Mouse (Mus musculus) heart, postnatal 0 days (tissue): Measurements from ENCODE around the gene Itpr1. TPM values are rescaled to one million over a fixed set of nuclear protein-coding genes. Genes with fewer than 3 reads are reported as not detected.

Source experiments
- ATAC-seq: fragments of 200-750 bp; cut with Nextera tagmentation; 2 replicates; pipeline ENCODE4 v1.8.0; 2017; ENCODE audit warnings: low read depth, moderate number of reproducible peaks, moderate library complexity; ENCODE audit not compliant: insufficient read depth
- DNase-seq: peaks from one replicate; pipeline ENCODE4 v3.0.0-alpha.2; 2016; ENCODE audit warnings: low spot score
- H3K27ac ChIP-seq: fragments of 300-500 bp; sonication (generic); 2 replicates; pipeline ENCODE4 v1.5.1; 2014; ENCODE audit warnings: low read depth, mild to moderate bottlenecking
- H3K27me3 ChIP-seq: fragments of 300-500 bp; sonication (generic); 2 replicates; pipeline ENCODE4 v1.6.1; 2014; ENCODE audit warnings: low read length, mixed read lengths; ENCODE audit not compliant: control insufficient read depth, insufficient read depth
- H3K36me3 ChIP-seq: fragments of 300-500 bp; sonication (generic); replicated peaks from 2 replicates; pipeline ENCODE4 v1.6.1; 2014; ENCODE audit warnings: low read length, mixed read lengths; ENCODE audit not compliant: control insufficient read depth, insufficient read depth
- H3K4me1 ChIP-seq: fragments of 300-500 bp; sonication (generic); 2 replicates; pipeline ENCODE4 v1.6.1; 2014; ENCODE audit warnings: antibody characterized with exemption; ENCODE audit not compliant: control insufficient read depth, insufficient read depth
- H3K4me2 ChIP-seq: fragments of 300-500 bp; sonication (generic); 2 replicates; pipeline ENCODE4 v1.6.1; 2014; ENCODE audit warnings: low read depth, mild to moderate bottlenecking, low read length, moderate library complexity
- H3K4me3 ChIP-seq: fragments of 300-500 bp; sonication (generic); 2 replicates; pipeline ENCODE4 v1.5.1; 2014; ENCODE audit warnings: low read depth, low read length
- H3K9ac ChIP-seq: fragments of 300-500 bp; sonication (generic); replicated peaks from 2 replicates; pipeline ENCODE4 v1.6.1; 2014; ENCODE audit warnings: low read depth, low read length, mixed read lengths
- H3K9me3 ChIP-seq: fragments of 300-500 bp; sonication (generic); replicated peaks from 2 replicates; pipeline ENCODE4 v1.6.1; 2016; ENCODE audit warnings: low read length; ENCODE audit not compliant: control insufficient read depth
- CTCF ChIP-seq: IDR thresholded peaks from 2 replicates; pipeline ENCODE4 v1.5.1; 2016; ENCODE audit warnings: antibody characterized with exemption, control low read depth, low read depth
- EP300 ChIP-seq: IDR thresholded peaks from 2 replicates; pipeline ENCODE4 v1.6.1; 2016; ENCODE audit warnings: antibody characterized with exemption, low read depth
- WGBS: fragments of 180-500 bp; shearing (Covaris S2); extraction: QIAGEN DNeasy Blood & Tissue Kit; methylation state at CpG from one replicate; pipeline ENCODE4 v1.1.7; 2014; 5-methylcytosine and 5-hydroxymethylcytosine counted together
- polyA plus RNA-seq: library from polyadenylated mRNA; unstranded; fragments of >200 nt; fragmentation: Nextera tagmentation; extraction: Ambion mirVana; gene quantifications from 2 replicates; pipeline ENCODE4 v1.2.1, GENCODE M21; 2015
- total RNA-seq: library from RNA; depleted of rRNA; stranded (reverse); fragments of >200 nt; gene quantifications from 2 replicates; pipeline ENCODE4 v1.2.3, GENCODE M21; 2014; ENCODE audit warnings: low replicate concordance

The Itpr1 gene
- total and polyA plus RNA-seq, 2 experiments from 2014 or later: 7.1 to 22.2 TPM

GRCm38 (mm10) chr6:108488250-108488649 lies 275.4 kb downstream of the Itpr1 start:
- no peak overlapping the region for H3K4me2 ChIP-seq
- DNase-seq: no peak
- no peak overlapping the region for H3K9ac ChIP-seq
- H3K27ac ChIP-seq: no peak overlapping the region
- TF ChIP-seq EP300 (no peak), CTCF (peak; percentile 34; the same call in 1 of the 2 replicates)
- WGBS: 75% methylated on average over 5 of the region's 5 CpGs
- H3K4me3 ChIP-seq: no peak overlapping the region
- no peaks in the 10 kb centered on the region for H3K27me3 ChIP-seq
- ATAC-seq: no peak
- peaks cover 56% of the 10 kb centered on the region for H3K36me3 ChIP-seq
- H3K9me3 ChIP-seq: no peaks in the 10 kb centered on the region
- 0 out of 2 replicates have a peak, but pooled peaks cover 11% of the 10 kb centered on the region for H3K4me1 ChIP-seq

GRCm38 (mm10) chr6:108491969-108492368 lies 279.1 kb downstream of the Itpr1 start:
- TF ChIP-seq EP300 (no peak), CTCF (no peak)
- H3K27ac ChIP-seq: no peak overlapping the region
- H3K4me2 ChIP-seq: no peak overlapping the region
- DNase-seq (no peak), ATAC-seq (0 out of 2 replicates have a peak, but pooled peaks have one; percentile 10)
- 0 out of 2 replicates have a peak, but pooled peaks cover 15% of the 10 kb centered on the region for H3K4me1 ChIP-seq
- H3K36me3 ChIP-seq: peaks cover 61% of the 10 kb centered on the region
- no peak overlapping the region for H3K9ac ChIP-seq
- no peak overlapping the region for H3K4me3 ChIP-seq
- 32% methylated on average over 1 of the region's 1 CpGs for WGBS
- H3K27me3 ChIP-seq: no peaks in the 10 kb centered on the region
- no peaks in the 10 kb centered on the region for H3K9me3 ChIP-seq

GRCm38 (mm10) chr6:108493753-108494152 lies 280.9 kb downstream of the Itpr1 start:
- 95% methylated on average over 16 of the region's 16 CpGs for WGBS
- TF ChIP-seq CTCF (no peak), EP300 (no peak)

GRCm38 (mm10) chr6:108494185-108494804 lies 281.4 kb downstream of the Itpr1 start:
- H3K27ac ChIP-seq: peak overlapping the region; percentile 34
- H3K4me3 ChIP-seq: no peak overlapping the region

More at GRCm38 (mm10) chr6:108493753-108494152, 280.9 kb downstream of the Itpr1 start:
- peaks cover 61% of the 10 kb centered on the region for H3K36me3 ChIP-seq
- peak overlapping the region; percentile 34 for H3K27ac ChIP-seq
- ATAC-seq (no peak), DNase-seq (no peak)
- H3K9ac ChIP-seq: no peak overlapping the region; the same call in 1 of the 2 replicates
- 0 out of 2 replicates have a peak, but pooled peaks cover 15% of the 10 kb centered on the region for H3K4me1 ChIP-seq
- no peaks in the 10 kb centered on the region for H3K27me3 ChIP-seq
- H3K4me3 ChIP-seq: no peak overlapping the region
- H3K4me2 ChIP-seq: no peak overlapping the region
- no peaks in the 10 kb centered on the region for H3K9me3 ChIP-seq

GRCm38 (mm10) chr6:108494994-108495393 lies 282.1 kb downstream of the Itpr1 start:
- TF ChIP-seq EP300 (no peak), CTCF (no peak)
- Histone ChIP-seq H3K9ac (no peak overlapping the region), H3K9me3 (no peaks in the 10 kb centered on the region), H3K4me3 (no peak overlapping the region), H3K27ac (no peak overlapping the region), H3K4me1 (0 out of 2 replicates have a peak, but pooled peaks cover 15% of the 10 kb centered on the region), H3K36me3 (peaks cover 61% of the 10 kb centered on the region), H3K4me2 (no peak overlapping the region), H3K27me3 (no peaks in the 10 kb centered on the region)
- DNase-seq (no peak), ATAC-seq (no peak)
- 86% methylated on average over 6 of the region's 6 CpGs for WGBS

More at GRCm38 (mm10) chr6:108494185-108494804, 281.4 kb downstream of the Itpr1 start:
- DNase-seq (peak; percentile 23), ATAC-seq (peak; percentile 41; the same call in 1 of the 2 replicates)
- Histone ChIP-seq H3K36me3 (peaks cover 61% of the 10 kb centered on the region), H3K9me3 (no peaks in the 10 kb centered on the region), H3K4me1 (0 out of 2 replicates have a peak, but pooled peaks cover 15% of the 10 kb centered on the region), H3K9ac (no peak overlapping the region; the same call in 1 of the 2 replicates), H3K27me3 (no peaks in the 10 kb centered on the region), H3K4me2 (no peak overlapping the region)
- no peak for TF ChIP-seq CTCF
- no peak for TF ChIP-seq EP300
- WGBS: 63% methylated on average over 10 of the region's 10 CpGs

GRCm38 (mm10) chr6:108498070-108498469 lies 285.2 kb downstream of the Itpr1 start:
- no peak overlapping the region for H3K4me2 ChIP-seq
- no peaks in the 10 kb centered on the region for H3K9me3 ChIP-seq
- no peak overlapping the region for H3K9ac ChIP-seq
- no peak for TF ChIP-seq CTCF
- no peak for TF ChIP-seq EP300
- H3K4me1 ChIP-seq: 0 out of 2 replicates have a peak, but pooled peaks cover 3% of the 10 kb centered on the region
- DNase-seq: no peak
- H3K27ac ChIP-seq: no peak overlapping the region
- no peaks in the 10 kb centered on the region for H3K27me3 ChIP-seq
- WGBS: 77% methylated on average over 7 of the region's 7 CpGs
- H3K4me3 ChIP-seq: no peak overlapping the region
- H3K36me3 ChIP-seq: peaks cover 71% of the 10 kb centered on the region
- ATAC-seq: no peak
